Mouse (Mus musculus) heart, adult 2 months (tissue): Measurements from ENCODE around the gene Fgfr2.

Experiments
- CTCF ChIP-seq: fragments of 200-600 bp; IDR thresholded peaks from 2 replicates; pipeline ENCODE4 v1.8.1; 2022; ENCODE audit warnings: antibody characterized with exemption, mild to moderate bottlenecking, moderate library complexity
- POLR2A ChIP-seq: fragments of 200-500 bp; IDR thresholded peaks from 2 replicates; pipeline ENCODE4 v1.6.1; 2011; ENCODE audit warnings: mild to moderate bottlenecking, low read depth, low read length, control low read depth; ENCODE audit not compliant: insufficient read depth

- no peak for TF ChIP-seq POLR2A
- no peak for TF ChIP-seq CTCF
These were observed 391.6 kb downstream of the Fgfr2 start for GRCm38 (mm10) chr7:132731558-132731957.
